Mouse (Mus musculus) hindbrain, embryonic 15.5 days (tissue): Measurements from ENCODE around the gene Unc5b. TPM values are rescaled to one million over a fixed set of nuclear protein-coding genes. Genes with fewer than 3 reads are reported as not detected.

ENCODE experiments used
- ATAC-seq: fragments of 200-750 bp; cut with Nextera tagmentation; 2 replicates; pipeline ENCODE4 v1.8.0; 2017; ENCODE audit warnings: low read depth, moderate number of reproducible peaks, moderate TSS enrichment; ENCODE audit not compliant: low FRiP score
- H3K27ac ChIP-seq: fragments of 300-500 bp; sonication (generic); replicated peaks from 2 replicates; pipeline ENCODE4 v1.5.1; 2015; ENCODE audit warnings: mild to moderate bottlenecking, inconsistent platforms
- H3K27me3 ChIP-seq: fragments of 300-500 bp; sonication (generic); 2 replicates; pipeline ENCODE4 v1.6.1; 2015; ENCODE audit warnings: control low read depth, inconsistent platforms
- H3K36me3 ChIP-seq: fragments of 300-500 bp; sonication (generic); 2 replicates; pipeline ENCODE4 v1.6.1; 2015; ENCODE audit warnings: control low read depth, inconsistent platforms
- H3K4me1 ChIP-seq: fragments of 300-500 bp; sonication (generic); replicated peaks from 2 replicates; pipeline ENCODE4 v1.6.1; 2015; ENCODE audit warnings: control low read depth, inconsistent platforms
- H3K4me2 ChIP-seq: fragments of 300-500 bp; sonication (generic); 2 replicates; pipeline ENCODE4 v1.6.1; 2015; ENCODE audit warnings: moderate library complexity, mild to moderate bottlenecking, inconsistent platforms
- H3K4me3 ChIP-seq: fragments of 300-500 bp; sonication (generic); 2 replicates; pipeline ENCODE4 v1.5.1; 2015; ENCODE audit warnings: mild to moderate bottlenecking, inconsistent platforms
- H3K9ac ChIP-seq: fragments of 300-500 bp; sonication (generic); 2 replicates; pipeline ENCODE4 v1.6.1; 2015; ENCODE audit warnings: inconsistent platforms
- H3K9me3 ChIP-seq: fragments of 300-500 bp; sonication (generic); 2 replicates; pipeline ENCODE4 v1.6.1; 2016; ENCODE audit warnings: control low read depth, inconsistent platforms
- WGBS: fragments of 180-500 bp; shearing (Covaris S2); methylation state at CpG from one replicate; pipeline ENCODE4 v1.1.7; 2015; 5-methylcytosine and 5-hydroxymethylcytosine counted together
- polyA plus RNA-seq: library from polyadenylated mRNA; unstranded; fragments of >200 nt; fragmentation: Nextera tagmentation; extraction: Ambion mirVana; gene quantifications from 2 replicates; pipeline ENCODE4 v1.2.1, GENCODE M21; 2015

Gene Unc5b
- polyA plus RNA-seq, 1 experiment from 2014 or later: 3.5 TPM

- no peak overlapping the region for H3K9ac ChIP-seq
- no peaks in the 10 kb centered on the region for H3K9me3 ChIP-seq
- no peak overlapping the region for H3K27ac ChIP-seq
- peak overlapping the region; percentile 97 for H3K4me2 ChIP-seq
- H3K4me3 ChIP-seq: peak overlapping the region; percentile 59
- peaks cover 58% of the 10 kb centered on the region for H3K27me3 ChIP-seq
- 17% methylated on average over 6 of the region's 6 CpGs for WGBS
- H3K4me1 ChIP-seq: peaks cover 46% of the 10 kb centered on the region
- no peak for ATAC-seq
- no peaks in the 10 kb centered on the region for H3K36me3 ChIP-seq
These were observed 2.3 kb downstream of the Unc5b start for GRCm38 (mm10) chr10:60829071-60829470.

- Histone ChIP-seq H3K36me3 (no peaks in the 10 kb centered on the region), H3K4me1 (peaks cover 50% of the 10 kb centered on the region), H3K4me3 (peak overlapping the region; percentile 5; the same call in 1 of the 2 replicates), H3K27ac (no peak overlapping the region), H3K9me3 (no peaks in the 10 kb centered on the region), H3K9ac (no peak overlapping the region), H3K4me2 (peak overlapping the region; percentile 97), H3K27me3 (peaks cover 50% of the 10 kb centered on the region)
- WGBS: 41% methylated on average over 17 of the region's 17 CpGs
- no peak for ATAC-seq
These were observed 3.3 kb downstream of the Unc5b start for GRCm38 (mm10) chr10:60827901-60828670.

- no peak overlapping the region for H3K27ac ChIP-seq
- peak overlapping the region; percentile 97 for H3K4me2 ChIP-seq
- no peaks in the 10 kb centered on the region for H3K9me3 ChIP-seq
- ATAC-seq: peak; percentile 17; the same call in 1 of the 2 replicates
- H3K36me3 ChIP-seq: no peaks in the 10 kb centered on the region
- peak overlapping the region; percentile 44 for H3K4me3 ChIP-seq
- H3K4me1 ChIP-seq: peaks cover 55% of the 10 kb centered on the region
- peak overlapping the region; percentile 10 for H3K9ac ChIP-seq
- WGBS: 14% methylated on average over 5 of the region's 5 CpGs
- peaks cover 42% of the 10 kb centered on the region for H3K27me3 ChIP-seq
These were observed 4.1 kb downstream of the Unc5b start for GRCm38 (mm10) chr10:60827266-60827665.

GRCm38 (mm10) chr10:60826461-60827237 lies 4.7 kb downstream of the Unc5b start:
- H3K9me3 ChIP-seq: no peaks in the 10 kb centered on the region
- peak overlapping the region; percentile 10 for H3K9ac ChIP-seq
- H3K27ac ChIP-seq: no peak overlapping the region
- peaks cover 54% of the 10 kb centered on the region for H3K4me1 ChIP-seq
- H3K4me2 ChIP-seq: peak overlapping the region; percentile 97
- peaks cover 38% of the 10 kb centered on the region for H3K27me3 ChIP-seq
- H3K4me3 ChIP-seq: peak overlapping the region; percentile 44
- ATAC-seq: no peak
- 1% methylated on average over 34 of the region's 34 CpGs for WGBS
- no peaks in the 10 kb centered on the region for H3K36me3 ChIP-seq

DNA sequence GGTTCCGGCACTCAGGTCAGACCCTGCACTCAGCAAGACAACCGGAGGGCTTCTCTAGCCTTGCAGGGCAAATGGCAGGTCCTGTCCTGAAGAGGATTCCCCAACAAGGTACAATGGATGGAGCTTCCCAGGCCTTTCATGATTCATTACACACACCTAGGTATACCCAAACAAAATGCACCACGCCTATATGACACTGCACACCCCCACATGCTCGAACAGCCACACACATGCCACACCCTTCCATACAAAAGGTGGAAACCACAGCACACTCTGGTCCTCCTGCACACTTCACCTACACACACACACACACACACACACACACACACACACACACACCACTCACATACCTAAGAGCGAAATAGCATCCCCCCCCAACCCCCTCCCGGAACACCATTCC lies 5.4 kb downstream of the Unc5b start:
- peaks cover 47% of the 10 kb centered on the region for H3K4me1 ChIP-seq
- peak overlapping the region; percentile 97 for H3K4me2 ChIP-seq
- no peak overlapping the region for H3K9ac ChIP-seq
- WGBS: 63% methylated on average over 6 of the region's 6 CpGs
- no peaks in the 10 kb centered on the region for H3K36me3 ChIP-seq
- H3K27ac ChIP-seq: no peak overlapping the region
- peaks cover 37% of the 10 kb centered on the region for H3K27me3 ChIP-seq
- peak overlapping the region; percentile 44 for H3K4me3 ChIP-seq
- no peaks in the 10 kb centered on the region for H3K9me3 ChIP-seq
- ATAC-seq: no peak

DNA sequence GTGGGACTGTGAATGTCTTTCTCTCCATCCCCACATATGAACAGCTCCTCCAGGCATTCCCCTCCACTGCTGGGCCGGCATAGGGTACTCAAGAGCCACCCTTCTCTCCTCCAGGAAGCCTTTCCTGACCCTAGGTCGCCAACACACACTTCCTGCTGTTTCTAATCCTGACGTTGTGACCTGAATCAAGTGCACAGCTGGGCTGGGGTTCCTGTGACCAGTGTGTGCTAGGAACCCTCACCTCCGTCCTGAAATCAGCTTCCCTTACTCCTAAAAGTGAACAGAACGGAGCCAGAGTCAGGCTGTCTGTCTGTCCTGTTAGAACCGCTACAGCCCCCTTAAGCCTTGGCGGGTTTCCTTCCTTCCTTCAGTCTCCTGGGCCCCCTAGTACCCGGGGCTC lies 7.6 kb downstream of the Unc5b start:
- Histone ChIP-seq H3K27me3 (peaks cover 16% of the 10 kb centered on the region), H3K36me3 (no peaks in the 10 kb centered on the region), H3K4me2 (no peak overlapping the region), H3K4me3 (no peak overlapping the region), H3K4me1 (peaks cover 28% of the 10 kb centered on the region), H3K9me3 (no peaks in the 10 kb centered on the region), H3K27ac (no peak overlapping the region), H3K9ac (no peak overlapping the region)
- 61% methylated on average over 8 of the region's 8 CpGs for WGBS
- no peak for ATAC-seq

GRCm38 (mm10) chr10:60822641-60823425 lies 8.5 kb downstream of the Unc5b start:
- H3K36me3 ChIP-seq: no peaks in the 10 kb centered on the region
- no peaks in the 10 kb centered on the region for H3K9me3 ChIP-seq
- WGBS: 77% methylated on average over 17 of the region's 17 CpGs
- H3K4me3 ChIP-seq: no peak overlapping the region
- ATAC-seq: no peak
- H3K4me1 ChIP-seq: peaks cover 28% of the 10 kb centered on the region
- H3K27ac ChIP-seq: peak overlapping the region; percentile 31; the same call in 1 of the 2 replicates
- H3K9ac ChIP-seq: no peak overlapping the region
- H3K4me2 ChIP-seq: no peak overlapping the region
- H3K27me3 ChIP-seq: peaks cover 6% of the 10 kb centered on the region

- Histone ChIP-seq H3K4me3 (no peak overlapping the region), H3K27me3 (no peaks in the 10 kb centered on the region), H3K4me1 (peaks cover 31% of the 10 kb centered on the region), H3K9me3 (no peaks in the 10 kb centered on the region), H3K27ac (peak overlapping the region; percentile 31; the same call in 1 of the 2 replicates), H3K4me2 (no peak overlapping the region), H3K9ac (no peak overlapping the region), H3K36me3 (no peaks in the 10 kb centered on the region)
- 35% methylated on average over 7 of the region's 7 CpGs for WGBS
- ATAC-seq: peak; percentile 47
These were observed 9.5 kb downstream of the Unc5b start for GRCm38 (mm10) chr10:60821736-60822358.

- Histone ChIP-seq H3K9me3 (no peaks in the 10 kb centered on the region), H3K9ac (no peak overlapping the region), H3K4me2 (no peak overlapping the region), H3K27me3 (no peaks in the 10 kb centered on the region), H3K4me3 (no peak overlapping the region), H3K27ac (0 out of 2 replicates have a peak overlapping the region, but pooled peaks have one; percentile 4), H3K36me3 (no peaks in the 10 kb centered on the region), H3K4me1 (peaks cover 31% of the 10 kb centered on the region)
- no peak for ATAC-seq
These were observed 10.1 kb downstream of the Unc5b start for GRCm38 (mm10) chr10:60821311-60821710.

DNA sequence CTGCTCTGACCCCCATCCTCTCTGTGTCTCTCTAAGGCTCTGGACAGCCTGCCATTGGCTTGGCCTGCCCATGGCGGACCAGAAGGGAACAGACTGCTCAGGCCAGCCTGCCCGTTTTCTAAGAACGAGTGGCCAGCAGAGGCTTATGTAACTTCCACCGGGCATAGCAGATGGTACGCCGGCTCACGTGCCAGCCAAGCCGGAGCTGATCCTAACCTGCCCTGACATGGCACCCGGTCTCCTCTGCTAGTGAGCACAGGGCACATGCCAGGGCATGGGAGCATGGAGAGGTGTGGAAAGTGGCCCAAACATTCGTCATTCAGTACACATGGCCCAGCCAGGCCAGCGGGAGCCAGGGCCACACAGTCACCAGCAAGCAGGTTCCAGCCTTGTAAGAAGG lies 10.8 kb downstream of the Unc5b start:
- ATAC-seq: peak; percentile 23; the same call in 1 of the 2 replicates
- H3K36me3 ChIP-seq: no peaks in the 10 kb centered on the region
- WGBS: 74% methylated on average over 11 of the region's 11 CpGs

GRCm38 (mm10) chr10:60819654-60820192 lies 11.7 kb downstream of the Unc5b start:
- no peak overlapping the region for H3K27ac ChIP-seq
- no peak overlapping the region for H3K4me3 ChIP-seq
- H3K4me1 ChIP-seq: peaks cover 40% of the 10 kb centered on the region
- H3K4me2 ChIP-seq: no peak overlapping the region
- H3K36me3 ChIP-seq: no peaks in the 10 kb centered on the region
- no peak overlapping the region for H3K9ac ChIP-seq
- H3K9me3 ChIP-seq: no peaks in the 10 kb centered on the region
- WGBS: 85% methylated on average over 12 of the region's 12 CpGs
- H3K27me3 ChIP-seq: no peaks in the 10 kb centered on the region
- no peak for ATAC-seq

More for the DNA sequence above, 10.8 kb downstream of the Unc5b start:
- Histone ChIP-seq H3K4me1 (peaks cover 36% of the 10 kb centered on the region), H3K4me2 (no peak overlapping the region), H3K27me3 (no peaks in the 10 kb centered on the region), H3K9me3 (no peaks in the 10 kb centered on the region), H3K4me3 (no peak overlapping the region), H3K9ac (no peak overlapping the region), H3K27ac (no peak overlapping the region)
